Mouse (Mus musculus) lung, postnatal 14 days (tissue): ENCODE data around the gene 9030025P20Rik.
"Not testable (repeated sequence)": the region's sequence is repeated elsewhere in the genome, so short reads cannot be mapped to it uniquely, and the experiment has no call there.

Experiments used
- DNase-seq: peaks from one replicate; pipeline ENCODE4 v3.0.0; 2021

The 9030025P20Rik gene

GRCm38 (mm10) chr17:14978362-14979038 is at the start of gene 9030025P20Rik, which contains the start of gene Gm3417:
Gene 9030025P20Rik, plus strand, starts transcription at chr17:14978468.
Gene Gm3417, minus strand, starts transcription at chr17:14978790.
- DNase-seq, result not testable (repeated sequence)

DNA sequence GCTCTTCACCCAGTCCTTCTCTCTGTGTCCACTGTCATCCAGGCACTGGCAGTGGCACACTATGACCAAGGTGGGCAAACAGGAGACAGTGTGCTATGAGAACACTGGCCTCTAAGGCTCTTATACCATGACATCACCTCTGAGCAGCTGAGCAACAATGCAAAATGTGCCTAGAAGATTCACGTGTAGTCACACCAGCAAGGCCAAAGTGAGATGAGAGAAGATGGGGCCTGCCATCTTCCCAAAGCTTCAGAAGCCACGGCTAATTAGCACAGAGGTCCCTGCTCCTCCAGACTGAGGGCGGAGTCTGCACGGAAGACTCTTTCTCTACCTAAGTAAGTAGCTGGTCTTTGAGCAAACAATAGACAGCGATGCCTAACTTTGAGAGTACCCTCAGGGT is 49.6 kb upstream of the 9030025P20Rik start:
- no peak for DNase-seq

DNA sequence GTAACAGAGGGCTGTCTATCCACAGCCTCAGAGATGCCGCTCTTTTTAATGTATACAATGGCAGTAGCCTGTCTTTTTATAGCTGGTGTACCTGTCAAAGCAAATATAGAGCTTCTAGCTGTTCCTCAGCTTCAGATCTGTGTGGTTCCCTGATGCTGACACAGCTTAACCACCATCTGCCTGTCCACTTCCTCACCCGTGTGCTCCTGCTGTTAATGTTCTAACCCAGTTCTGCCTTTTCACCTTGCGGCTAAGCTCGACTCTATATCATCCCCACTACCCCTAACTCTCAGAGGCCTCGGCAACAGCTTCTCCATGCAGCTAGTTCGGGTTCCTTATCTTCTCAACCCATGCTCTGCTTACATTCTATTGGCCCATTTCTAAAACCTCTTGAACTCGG is 47.6 kb upstream of the 9030025P20Rik start:
- DNase-seq, result no peak

- no peak for DNase-seq
Measured at GRCm38 (mm10) chr17:14931469-14931868, 46.8 kb upstream of the 9030025P20Rik start.

GRCm38 (mm10) chr17:14935280-14935679 is 43.0 kb upstream of the 9030025P20Rik start:
- not testable (repeated sequence) for DNase-seq

DNA sequence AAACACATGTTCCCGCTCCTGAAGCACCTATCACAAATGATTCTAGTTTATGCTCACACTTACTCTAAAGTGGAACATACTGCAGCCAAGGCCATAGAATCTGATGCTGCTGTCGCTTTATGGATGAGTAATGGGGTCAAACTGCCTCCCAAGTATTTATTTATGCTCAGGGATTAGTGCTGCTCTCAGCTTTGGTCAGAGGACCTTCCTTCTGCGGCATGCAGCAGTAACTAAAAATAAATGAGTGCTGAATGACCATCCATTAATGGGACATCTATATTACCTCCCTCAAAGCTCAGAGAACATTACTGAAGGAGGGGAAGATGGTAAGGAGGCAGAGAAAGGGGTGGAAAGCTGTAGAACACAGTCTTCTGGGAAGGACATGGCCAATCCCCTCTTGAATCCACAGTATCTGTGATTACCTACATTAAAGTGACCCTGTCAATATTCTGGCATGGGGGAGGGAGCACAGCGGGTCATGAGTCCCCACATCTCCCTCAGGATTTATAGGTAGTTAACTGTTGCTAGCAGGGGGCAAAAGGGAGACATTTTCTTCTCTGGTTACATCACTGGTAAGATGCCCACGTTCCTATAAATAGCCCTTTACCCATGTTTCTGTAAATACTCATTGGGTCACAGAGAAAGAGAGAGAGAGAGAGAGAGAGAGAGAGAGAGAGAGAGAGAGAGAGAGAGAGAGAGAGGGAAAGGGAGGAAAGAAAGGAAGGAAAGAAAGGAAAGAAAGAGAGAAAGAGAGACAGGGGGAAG is 42.2 kb upstream of the 9030025P20Rik start:
- DNase-seq, result no peak

GRCm38 (mm10) chr17:14942181-14942580 is 36.1 kb upstream of the 9030025P20Rik start:
- DNase-seq, result not testable (repeated sequence)

GRCm38 (mm10) chr17:14943009-14943728 is 35.1 kb upstream of the 9030025P20Rik start, which contains the start of the genes Wdr27 and 1600012H06Rik:
Gene Wdr27, minus strand, starts transcription at chr17:14943158.
Gene 1600012H06Rik, plus strand, starts transcription at chr17:14943184.
- peak; percentile 100 for DNase-seq

GRCm38 (mm10) chr17:14943729-14944059 is 34.6 kb upstream of the 9030025P20Rik start:
- DNase-seq, result no peak

DNA sequence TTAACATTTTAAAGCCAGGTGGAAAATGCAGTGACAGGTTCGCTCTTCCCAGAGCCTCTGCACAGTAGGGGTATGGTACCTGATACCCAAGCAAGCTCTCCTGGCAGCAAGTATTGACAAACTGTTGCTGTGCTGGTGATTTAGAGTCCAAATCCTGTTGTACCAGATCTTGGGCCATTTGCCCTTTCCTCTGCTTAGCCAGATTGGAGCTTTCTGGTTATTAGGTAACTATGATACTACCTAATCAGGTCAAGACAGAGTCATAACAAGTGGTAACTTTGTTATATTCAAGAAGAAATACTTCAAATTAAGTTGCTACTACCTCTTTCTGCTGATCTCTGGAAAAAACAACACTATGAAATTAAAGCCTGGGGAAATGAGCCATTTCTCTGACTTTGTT is 33.7 kb upstream of the 9030025P20Rik start:
- DNase-seq, result no peak

DNA sequence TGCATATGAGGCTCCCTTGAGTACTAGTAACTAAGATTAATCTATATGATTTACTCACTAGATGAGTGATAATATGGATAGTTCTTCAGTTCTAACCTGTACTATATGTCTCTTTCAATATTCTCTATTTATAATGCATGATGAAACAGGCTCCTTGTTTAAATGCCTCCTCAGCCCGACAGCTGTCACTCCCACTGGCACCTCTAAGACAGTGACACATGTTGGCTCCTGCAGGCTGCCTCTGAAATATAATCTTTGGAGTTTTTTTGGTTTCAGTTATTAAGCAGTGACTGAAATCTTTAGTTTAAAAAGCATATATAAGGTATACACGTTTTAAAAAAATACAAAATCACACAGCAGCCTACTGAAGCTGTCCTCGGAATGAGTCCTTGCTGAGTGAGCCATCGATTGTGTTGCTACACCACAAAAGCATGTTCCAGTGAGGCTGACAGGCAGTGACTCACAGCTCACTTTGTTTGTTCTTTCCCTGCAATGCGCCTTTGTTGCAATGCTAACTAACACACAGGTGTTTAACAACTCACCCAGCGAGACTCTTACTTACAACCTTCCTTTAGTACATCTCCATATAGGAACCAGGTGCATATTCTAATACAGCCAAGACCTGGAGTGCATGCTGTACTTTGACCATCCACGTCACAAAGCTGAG is 29.0 kb upstream of the 9030025P20Rik start:
- no peak for DNase-seq

DNA sequence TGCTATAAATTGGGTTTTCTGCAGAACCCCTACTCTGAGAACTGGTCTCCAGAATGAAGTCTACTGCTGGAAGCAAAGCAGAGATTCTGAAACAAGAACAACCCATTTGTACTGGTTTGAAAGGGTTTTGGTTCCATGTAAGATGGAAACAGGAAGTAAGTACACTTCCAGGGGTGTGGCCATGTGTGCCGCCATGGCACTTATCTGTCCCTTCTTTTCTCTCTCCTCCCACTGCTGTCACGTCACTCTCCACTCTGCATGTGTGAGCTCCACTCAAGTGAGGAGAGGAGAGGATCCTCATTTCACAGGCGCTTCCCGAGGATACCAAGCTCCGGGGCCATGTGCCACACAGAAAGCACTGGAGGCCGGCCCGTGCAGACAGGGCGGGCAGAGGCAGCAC is 24.8 kb upstream of the 9030025P20Rik start:
- no peak for DNase-seq

DNA sequence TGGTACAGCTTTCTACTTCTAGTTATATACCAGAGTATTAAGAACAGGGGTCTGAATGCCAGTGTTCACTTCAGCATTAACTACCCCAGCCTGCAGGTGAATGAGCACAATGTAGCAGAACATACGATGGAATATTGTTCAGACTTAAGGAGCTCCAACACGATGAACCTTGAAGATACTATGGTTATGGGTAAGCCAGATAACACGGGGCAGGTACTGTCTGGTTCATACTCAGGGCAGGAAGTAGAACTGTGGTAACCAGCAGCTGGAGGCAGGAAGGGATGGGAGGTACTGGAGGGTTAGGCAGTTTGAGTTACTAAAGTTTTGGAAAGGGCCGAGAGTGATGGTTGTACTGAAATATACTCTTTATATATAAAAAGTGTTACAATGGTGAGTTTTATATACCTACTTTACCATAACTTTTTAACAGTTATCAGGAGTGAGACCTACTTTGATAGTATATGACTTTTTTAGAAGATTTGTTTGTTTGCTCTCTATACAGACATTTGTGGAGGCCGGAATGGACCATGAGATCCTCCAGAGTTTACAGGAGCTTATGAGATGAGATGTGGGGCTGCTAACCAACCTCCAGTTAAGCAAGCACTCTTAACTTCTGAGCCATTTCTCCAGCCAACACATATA is 19.5 kb upstream of the 9030025P20Rik start:
- no peak for DNase-seq

DNA sequence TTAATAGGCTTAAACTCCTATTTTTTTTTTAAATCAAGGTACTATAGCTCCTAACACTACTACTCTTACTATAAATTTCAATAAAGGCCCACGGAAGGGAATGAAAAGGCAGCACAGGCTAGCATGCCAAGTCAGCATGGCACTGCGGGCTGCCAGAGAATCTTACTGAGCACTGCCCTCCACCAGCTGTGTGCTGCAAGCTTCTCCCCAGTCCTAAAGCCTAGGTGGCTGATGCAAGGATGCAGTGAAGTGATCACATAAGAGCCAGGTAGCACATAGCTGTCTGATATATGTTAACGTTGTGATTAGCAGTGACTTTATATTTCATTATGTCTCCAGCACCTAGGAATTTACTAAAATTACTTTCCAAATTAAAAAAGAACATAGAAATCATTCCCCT is 18.3 kb upstream of the 9030025P20Rik start:
- no peak for DNase-seq

DNA sequence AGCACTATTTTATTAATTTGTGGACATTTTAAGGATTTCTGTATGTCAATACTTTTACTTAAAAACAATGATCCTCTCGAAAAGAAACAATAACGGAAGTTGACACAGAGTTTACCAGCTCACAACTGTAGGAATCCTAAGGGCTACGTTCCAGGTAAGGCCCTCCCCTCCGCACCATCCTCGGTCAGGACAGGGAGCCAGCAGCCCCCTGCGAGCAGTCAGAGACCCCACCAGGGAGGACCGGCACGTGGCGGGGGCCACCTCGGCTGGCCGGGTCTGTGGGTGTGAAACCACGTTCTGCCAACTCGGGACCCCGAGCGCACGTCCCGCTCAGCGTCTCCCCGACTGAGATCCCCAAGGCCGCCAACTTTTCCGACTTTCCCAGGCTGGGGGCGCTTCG is 17.7 kb upstream of the 9030025P20Rik start:
- DNase-seq, result no peak

- DNase-seq, result peak; percentile 25
Measured at GRCm38 (mm10) chr17:14960951-14961556, 17.2 kb upstream of the 9030025P20Rik start, which contains the start of gene Phf10. Gene Phf10, minus strand, starts transcription at chr17:14961273.

DNA sequence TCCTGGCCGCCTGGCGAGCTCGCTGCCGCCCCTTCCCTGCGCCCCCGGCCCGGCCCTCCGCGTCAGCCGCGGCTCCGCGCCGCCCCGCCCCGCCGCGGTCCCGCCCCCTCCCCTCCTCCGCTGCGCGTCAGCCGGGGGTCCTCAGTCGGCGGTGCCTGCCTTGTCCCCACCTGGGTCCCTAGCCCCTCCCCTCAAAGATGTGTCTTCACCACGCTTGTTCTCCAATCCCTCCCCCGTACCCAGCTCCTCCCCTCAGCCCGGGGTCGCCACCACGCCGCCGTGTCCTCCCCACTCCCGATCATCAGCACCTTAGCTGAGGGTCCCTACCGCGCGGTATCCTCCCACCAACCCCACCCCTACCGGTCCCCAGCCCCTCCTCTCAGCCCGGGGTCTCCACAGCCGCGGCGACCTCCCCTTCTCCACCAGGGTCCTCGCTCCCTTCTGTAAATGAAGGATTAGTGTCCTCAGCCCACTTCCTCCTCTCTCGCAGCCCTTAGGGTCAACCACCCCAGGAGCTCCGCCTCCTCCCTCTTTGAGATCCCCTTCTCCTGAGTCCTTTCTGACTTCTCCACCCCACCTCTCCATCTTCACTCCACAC is 16.6 kb upstream of the 9030025P20Rik start:
- DNase-seq, result not testable (repeated sequence)

DNA sequence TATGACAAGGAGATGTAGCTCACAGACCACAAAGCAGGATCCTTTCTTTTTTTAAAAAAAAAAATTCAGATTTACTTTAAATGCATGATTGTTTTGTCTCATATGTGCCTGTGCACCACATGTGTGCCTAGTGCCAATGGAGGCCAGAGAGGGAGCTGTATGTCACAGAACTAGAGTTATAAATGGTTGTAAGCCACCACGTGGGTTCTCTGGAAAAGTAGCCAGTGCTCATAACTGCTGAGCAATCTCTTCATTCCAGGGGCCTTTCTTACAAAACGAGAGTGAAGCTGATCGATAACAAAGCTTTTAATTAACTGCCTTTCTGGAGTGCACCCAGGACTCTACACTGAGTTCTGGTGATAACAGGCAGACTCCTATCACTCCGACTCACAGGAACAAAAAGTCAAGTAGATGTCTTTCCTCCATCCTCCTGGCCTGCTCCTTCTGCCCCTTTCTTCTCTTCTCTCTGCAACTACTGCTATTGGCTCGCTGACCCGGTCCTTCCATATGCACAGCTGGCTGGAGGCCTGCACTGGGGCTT is 9.8 kb upstream of the 9030025P20Rik start:
- DNase-seq, result not testable (repeated sequence)

DNA sequence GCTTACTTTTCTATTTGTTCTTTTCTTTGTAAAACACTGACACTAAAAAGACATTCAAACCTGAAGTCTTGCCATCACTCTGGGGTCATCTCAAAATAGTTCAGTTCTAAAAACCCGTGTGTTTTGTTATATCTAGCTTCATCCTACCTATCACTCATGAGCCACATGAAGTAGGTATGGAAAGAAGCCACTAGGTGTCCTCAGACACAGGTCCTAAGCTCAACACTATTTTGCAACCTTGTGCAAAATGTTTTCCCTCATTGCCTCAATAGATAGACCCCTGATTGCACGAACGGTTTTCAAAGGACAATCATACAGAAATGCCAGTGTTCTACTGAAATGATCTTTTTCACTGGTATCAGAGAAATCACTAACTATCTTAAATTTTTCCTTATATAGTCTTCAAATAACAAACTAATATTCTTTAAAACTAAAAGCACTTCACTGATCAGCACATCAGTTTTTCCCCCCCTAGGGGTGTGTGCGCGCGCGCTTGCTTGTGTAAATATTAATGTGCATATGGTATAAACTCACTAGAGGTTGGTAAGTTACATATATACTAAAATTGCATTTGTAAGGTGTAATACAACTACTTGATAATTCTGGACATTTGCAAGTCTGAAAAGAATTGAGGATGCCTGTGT is 428 bp upstream of the 9030025P20Rik start:
- not testable (repeated sequence) for DNase-seq

- DNase-seq, result not testable (repeated sequence)
Measured at GRCm38 (mm10) chr17:14990116-14990702, 11.9 kb downstream of the 9030025P20Rik start.
